Mouse (Mus musculus): ENCODE measurements at regions not wholly inside any gene's neighbourhood (a gene's known extent, or its start where the extent isn't known, plus 50 kb on each side); places are given as distances from the start of the nearest gene placed in this dataset.

GRCm38 (mm10) chr4:95467526-95467925 lies 89.8 kb upstream of the Fggy start:
- no peak for TF ChIP-seq NRF1 (IDR thresholded peaks at IDR 0.05; ENCODE audit: low read depth, low read length)
- no peak for TF ChIP-seq POLR2A (IDR thresholded peaks at IDR 0.05; ENCODE audit: low read depth, low read length)
